Mouse (Mus musculus): Measurements from ENCODE around the gene Shisa7. TPM values are rescaled to one million over a fixed set of nuclear protein-coding genes. Genes with fewer than 3 reads are reported as not detected.
"Not testable (repeated sequence)": the region's sequence is repeated elsewhere in the genome, so short reads cannot be mapped to it uniquely, and the experiment has no call there.

Shisa7 gene
- polyA plus RNA-seq, 2 experiments = 0.01 TPM; not detected in 1

GRCm38 (mm10) chr7:4802247-4802646, 42.2 kb downstream of the Shisa7 start:
- no peak for ATAC-seq (ENCODE audit: insufficient read depth)
- H3K4me2 ChIP-seq (ENCODE audit: low read depth) = no peak overlapping the region
- DNase-seq (ENCODE audit: low read depth in 3 of 3, low spot score in 3 of 3) = no peak
- H3K9me3 ChIP-seq (ENCODE audit: control insufficient read depth, low read length) = no peaks in the 10 kb centered on the region
- H3K9ac ChIP-seq (replicated peaks) = no peak overlapping the region
- TF ChIP-seq EP300 (IDR thresholded peaks at IDR 0.05; ENCODE audit: low read depth) (no peak), CTCF (IDR thresholded peaks at IDR 0.05; ENCODE audit: low read depth) (no peak)
- H3K36me3 ChIP-seq (replicated peaks; ENCODE audit: control insufficient read depth, insufficient read depth, low read depth) = peaks cover 35% of the 10 kb centered on the region
- H3K4me1 ChIP-seq (replicated peaks; ENCODE audit: control insufficient read depth in 2 of 2, insufficient read depth in 2 of 2, low read length in 1 of 2) = peaks cover 8% of the 10 kb centered on the region in 2 experiments
- H3K27me3 ChIP-seq (ENCODE audit: control insufficient read depth, insufficient read depth, low read length) = no peaks in the 10 kb centered on the region
- H3K27ac ChIP-seq = no peak overlapping the region
- H3K4me3 ChIP-seq (ENCODE audit: insufficient read depth in 1 of 2, low read depth in 2 of 2, low read length in 2 of 2) = no peak overlapping the region

- H3K4me3 ChIP-seq (ENCODE audit: insufficient read depth in 1 of 2, low read depth in 2 of 2, low read length in 2 of 2) = no peak overlapping the region
- TF ChIP-seq CTCF (IDR thresholded peaks at IDR 0.05; ENCODE audit: low read depth) (peak; percentile 79), EP300 (IDR thresholded peaks at IDR 0.05; ENCODE audit: low read depth) (no peak)
- H3K36me3 ChIP-seq (replicated peaks; ENCODE audit: control insufficient read depth, insufficient read depth, low read depth) = peaks cover 40% of the 10 kb centered on the region
- H3K9me3 ChIP-seq (ENCODE audit: control insufficient read depth, low read length) = no peaks in the 10 kb centered on the region
- H3K4me2 ChIP-seq (ENCODE audit: low read depth) = no peak overlapping the region
- no peak overlapping the region for H3K9ac ChIP-seq (replicated peaks)
- ATAC-seq (ENCODE audit: insufficient read depth) = no peak
- peaks cover 3 to 13% of the 10 kb centered on the region in 2 experiments; a peak in 3 of 4 replicates for H3K4me1 ChIP-seq (replicated peaks; ENCODE audit: control insufficient read depth in 2 of 2, insufficient read depth in 2 of 2, low read length in 1 of 2)
- DNase-seq (ENCODE audit: low read depth in 3 of 3, low spot score in 3 of 3) = no peak
- no peak overlapping the region for H3K27ac ChIP-seq
- 61% methylated on average over 7 of the region's 7 CpGs for WGBS (ENCODE audit: insufficient replicate concordance)
- no peaks in the 10 kb centered on the region for H3K27me3 ChIP-seq (ENCODE audit: control insufficient read depth, insufficient read depth, low read length)
Measured at GRCm38 (mm10) chr7:4795767-4796433, 48.6 kb downstream of the Shisa7 start.

- H3K27ac ChIP-seq = peak overlapping the region; percentile 54
- 40% methylated on average over 3 of the region's 3 CpGs for WGBS (ENCODE audit: insufficient replicate concordance)
- peaks cover 40% of the 10 kb centered on the region for H3K36me3 ChIP-seq (replicated peaks; ENCODE audit: control insufficient read depth, insufficient read depth, low read depth)
- H3K4me1 ChIP-seq (replicated peaks; ENCODE audit: control insufficient read depth in 2 of 2, insufficient read depth in 2 of 2, low read length in 1 of 2) = peaks cover 3 to 15% of the 10 kb centered on the region in 2 experiments; a peak in 3 of 4 replicates
- no peak for TF ChIP-seq EP300 (IDR thresholded peaks at IDR 0.05; ENCODE audit: low read depth)
- TF ChIP-seq CTCF (IDR thresholded peaks at IDR 0.05; ENCODE audit: low read depth) = no peak
- ATAC-seq (ENCODE audit: insufficient read depth) = no peak
- H3K4me2 ChIP-seq (ENCODE audit: low read depth) = peak overlapping the region; percentile 97
- H3K4me3 ChIP-seq (ENCODE audit: insufficient read depth in 1 of 2, low read depth in 2 of 2, low read length in 2 of 2) = peak overlapping the region; percentile 87 to 92; a peak in 3 of 4 replicates
- peak overlapping the region; percentile 98; the same call in 1 of the 2 replicates for H3K9ac ChIP-seq (replicated peaks)
- H3K9me3 ChIP-seq (ENCODE audit: control insufficient read depth, low read length) = no peaks in the 10 kb centered on the region
- H3K27me3 ChIP-seq (ENCODE audit: control insufficient read depth, insufficient read depth, low read length) = no peaks in the 10 kb centered on the region
- DNase-seq (ENCODE audit: low read depth in 3 of 3, low spot score in 3 of 3) = no peak
Measured at GRCm38 (mm10) chr7:4794631-4795168, 49.8 kb downstream of the Shisa7 start.

GRCm38 (mm10) chr7:4793674-4794073, 50.8 kb downstream of the Shisa7 start:
- Histone ChIP-seq H3K27ac (peak overlapping the region; percentile 98), H3K4me3 (ENCODE audit: insufficient read depth in 1 of 2, low read depth in 2 of 2, low read length in 2 of 2) (peak overlapping the region; percentile 87 to 92), H3K4me2 (ENCODE audit: low read depth) (peak overlapping the region; percentile 97), H3K4me1 (replicated peaks; ENCODE audit: control insufficient read depth in 2 of 2, insufficient read depth in 2 of 2, low read length in 1 of 2) (peaks cover 3 to 17% of the 10 kb centered on the region in 2 experiments; a peak in 3 of 4 replicates), H3K36me3 (replicated peaks; ENCODE audit: control insufficient read depth, insufficient read depth, low read depth) (peaks cover 40% of the 10 kb centered on the region), H3K27me3 (ENCODE audit: control insufficient read depth, insufficient read depth, low read length) (no peaks in the 10 kb centered on the region), H3K9me3 (ENCODE audit: control insufficient read depth, low read length) (no peaks in the 10 kb centered on the region), H3K9ac (replicated peaks) (peak overlapping the region; percentile 98)
- TF ChIP-seq EP300 (IDR thresholded peaks at IDR 0.05; ENCODE audit: low read depth) (no peak), CTCF (IDR thresholded peaks at IDR 0.05; ENCODE audit: low read depth) (no peak)
- WGBS (ENCODE audit: insufficient replicate concordance) = 17% methylated on average over 4 of the region's 4 CpGs
- ATAC-seq (ENCODE audit: insufficient read depth) (no peak), DNase-seq (ENCODE audit: low read depth in 3 of 3, low spot score in 3 of 3) (no peak)

- H3K27ac ChIP-seq = peak overlapping the region; percentile 98
- H3K4me1 ChIP-seq (replicated peaks; ENCODE audit: control insufficient read depth in 2 of 2, insufficient read depth in 2 of 2, low read length in 1 of 2) = peaks cover 7 to 21% of the 10 kb centered on the region in 2 experiments
- peak overlapping the region; percentile 98 for H3K9ac ChIP-seq (replicated peaks)
- DNase-seq (ENCODE audit: low read depth in 3 of 3, low spot score in 3 of 3); H3K9me3 ChIP-seq (ENCODE audit: control insufficient read depth, low read length); H3K27me3 ChIP-seq (ENCODE audit: control insufficient read depth, insufficient read depth, low read length): not testable (repeated sequence)
- H3K36me3 ChIP-seq (replicated peaks; ENCODE audit: control insufficient read depth, insufficient read depth, low read depth) = peaks cover 40% of the 10 kb centered on the region
- 1% methylated on average over 31 of the region's 31 CpGs for WGBS (ENCODE audit: insufficient replicate concordance)
- peak overlapping the region; percentile 97 for H3K4me2 ChIP-seq (ENCODE audit: low read depth)
- H3K4me3 ChIP-seq (ENCODE audit: insufficient read depth in 1 of 2, low read depth in 2 of 2, low read length in 2 of 2) = peak overlapping the region; percentile 87 to 92
- ATAC-seq (ENCODE audit: insufficient read depth) = peak; percentile 5; the same call in 1 of the 2 replicates
Measured at GRCm38 (mm10) chr7:4793248-4793647, 51.2 kb downstream of the Shisa7 start.
